Mouse (Mus musculus) neural tube, embryonic 14.5 days (tissue): ENCODE results near the gene Ccpg1. TPM values are rescaled to one million over a fixed set of nuclear protein-coding genes. Genes with fewer than 3 reads are reported as not detected.

Experiments used
- ATAC-seq: fragments of 200-750 bp; cut with Nextera tagmentation; 2 replicates; pipeline ENCODE4 v1.8.0; 2017; ENCODE audit warnings: low read depth, mild to moderate bottlenecking, moderate TSS enrichment, moderate library complexity
- H3K27ac ChIP-seq: fragments of 300-500 bp; sonication (generic); 2 replicates; pipeline ENCODE4 v1.5.1; 2014; ENCODE audit warnings: low read depth, mild to moderate bottlenecking, control low read depth, low read length, moderate library complexity, mixed read lengths
- H3K27me3 ChIP-seq: fragments of 300-500 bp; sonication (generic); 2 replicates; pipeline ENCODE4 v1.6.1; 2014; ENCODE audit warnings: low read length; ENCODE audit not compliant: control insufficient read depth, insufficient read depth
- H3K36me3 ChIP-seq: fragments of 300-500 bp; sonication (generic); 2 replicates; pipeline ENCODE4 v1.6.1; 2014; ENCODE audit warnings: low read length, mixed read lengths; ENCODE audit not compliant: control insufficient read depth, insufficient read depth
- H3K4me1 ChIP-seq: fragments of 300-500 bp; sonication (generic); 2 replicates; pipeline ENCODE4 v1.6.1; 2014; ENCODE audit warnings: low read length; ENCODE audit not compliant: control insufficient read depth, insufficient read depth
- H3K4me2 ChIP-seq: fragments of 300-500 bp; sonication (generic); 2 replicates; pipeline ENCODE4 v1.6.1; 2014; ENCODE audit warnings: mild to moderate bottlenecking, low read depth, low read length, control low read depth
- H3K4me3 ChIP-seq: fragments of 300-500 bp; sonication (generic); 2 replicates; pipeline ENCODE4 v1.5.1; 2014; ENCODE audit warnings: low read depth, low read length, control low read depth, mixed read lengths
- H3K9ac ChIP-seq: fragments of 300-500 bp; sonication (generic); replicated peaks from 2 replicates; pipeline ENCODE4 v1.6.1; 2014; ENCODE audit warnings: low read depth, mild to moderate bottlenecking, control low read depth, low read length, mixed read lengths
- H3K9me3 ChIP-seq: fragments of 300-500 bp; sonication (generic); 2 replicates; pipeline ENCODE4 v1.6.1; 2016; ENCODE audit warnings: low read length; ENCODE audit not compliant: control insufficient read depth
- WGBS: fragments of 180-500 bp; shearing (Covaris S2); extraction: QIAGEN DNeasy Blood & Tissue Kit; methylation state at CpG from one replicate; pipeline ENCODE4 v1.1.7; 2014; 5-methylcytosine and 5-hydroxymethylcytosine counted together
- polyA plus RNA-seq: library from polyadenylated mRNA; unstranded; fragments of >200 nt; fragmentation: Nextera tagmentation; extraction: Ambion mirVana; gene quantifications from 2 replicates; pipeline ENCODE4 v1.2.1, GENCODE M21; 2014

Ccpg1 gene
- polyA plus RNA-seq, 1 experiment from 2014 or later = 33.8 TPM

- H3K36me3 ChIP-seq = no peaks in the 10 kb centered on the region
- peaks cover 6% of the 10 kb centered on the region; the same call in 1 of the 2 replicates for H3K4me1 ChIP-seq
- H3K27me3 ChIP-seq = no peaks in the 10 kb centered on the region
- no peaks in the 10 kb centered on the region for H3K9me3 ChIP-seq
- peak within 1 kb of the TSS; percentile 7; the same call in 1 of the 2 replicates for H3K27ac ChIP-seq
- 2% methylated on average over 43 of the region's 43 CpGs for WGBS
- ATAC-seq = peak; percentile 97
- H3K4me3 ChIP-seq = peak within 1 kb of the TSS; percentile 53
- H3K4me2 ChIP-seq = peak within 1 kb of the TSS; percentile 66
- peak within 1 kb of the TSS; percentile 56 for H3K9ac ChIP-seq
Observed at GRCm38 (mm10) chr9:72958521-72959450, 26.4 kb upstream of the Ccpg1 start, which contains the start of the genes Dyx1c1 and Gm44503. Gene Dyx1c1, plus strand, starts transcription at chr9:72958785. Gene Gm44503, plus strand, starts transcription at chr9:72958852.

GRCm38 (mm10) chr9:72961346-72961745 lies 23.9 kb upstream of the Ccpg1 start:
- H3K9ac ChIP-seq = no peak overlapping the region
- 77% methylated on average over 8 of the region's 8 CpGs for WGBS
- ATAC-seq = no peak
- H3K4me1 ChIP-seq = peaks cover 6% of the 10 kb centered on the region; the same call in 1 of the 2 replicates
- H3K36me3 ChIP-seq = no peaks in the 10 kb centered on the region
- no peaks in the 10 kb centered on the region for H3K9me3 ChIP-seq
- no peaks in the 10 kb centered on the region for H3K27me3 ChIP-seq
- no peak overlapping the region for H3K4me2 ChIP-seq
- H3K4me3 ChIP-seq = no peak overlapping the region
- H3K27ac ChIP-seq = no peak overlapping the region

DNA sequence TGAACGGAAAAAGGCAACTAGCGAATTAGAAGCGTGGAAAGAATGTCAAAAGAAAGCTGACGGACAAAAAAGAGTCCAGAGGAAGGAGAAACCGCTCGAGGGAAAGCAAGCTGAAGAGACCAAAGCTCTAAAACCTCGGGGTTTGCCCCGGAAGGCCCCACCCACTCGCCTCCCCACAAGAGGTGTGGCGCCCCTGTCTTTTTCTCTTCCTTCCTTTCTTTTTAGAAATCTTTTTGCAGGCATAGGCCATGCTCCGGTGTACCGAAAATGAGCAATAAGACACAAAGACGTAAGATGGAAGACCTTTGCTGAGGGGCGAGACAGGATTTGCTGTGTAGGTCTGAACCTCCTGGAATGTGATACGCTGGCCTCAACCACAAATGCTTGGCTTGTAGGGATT lies 23.3 kb upstream of the Ccpg1 start:
- H3K4me3 ChIP-seq = no peak overlapping the region
- no peak for ATAC-seq
- no peak overlapping the region for H3K27ac ChIP-seq
- peaks cover 6% of the 10 kb centered on the region; the same call in 1 of the 2 replicates for H3K4me1 ChIP-seq
- H3K9me3 ChIP-seq = no peaks in the 10 kb centered on the region
- 80% methylated on average over 15 of the region's 15 CpGs for WGBS
- no peak overlapping the region for H3K9ac ChIP-seq
- no peak overlapping the region for H3K4me2 ChIP-seq
- H3K36me3 ChIP-seq = no peaks in the 10 kb centered on the region
- no peaks in the 10 kb centered on the region for H3K27me3 ChIP-seq

DNA sequence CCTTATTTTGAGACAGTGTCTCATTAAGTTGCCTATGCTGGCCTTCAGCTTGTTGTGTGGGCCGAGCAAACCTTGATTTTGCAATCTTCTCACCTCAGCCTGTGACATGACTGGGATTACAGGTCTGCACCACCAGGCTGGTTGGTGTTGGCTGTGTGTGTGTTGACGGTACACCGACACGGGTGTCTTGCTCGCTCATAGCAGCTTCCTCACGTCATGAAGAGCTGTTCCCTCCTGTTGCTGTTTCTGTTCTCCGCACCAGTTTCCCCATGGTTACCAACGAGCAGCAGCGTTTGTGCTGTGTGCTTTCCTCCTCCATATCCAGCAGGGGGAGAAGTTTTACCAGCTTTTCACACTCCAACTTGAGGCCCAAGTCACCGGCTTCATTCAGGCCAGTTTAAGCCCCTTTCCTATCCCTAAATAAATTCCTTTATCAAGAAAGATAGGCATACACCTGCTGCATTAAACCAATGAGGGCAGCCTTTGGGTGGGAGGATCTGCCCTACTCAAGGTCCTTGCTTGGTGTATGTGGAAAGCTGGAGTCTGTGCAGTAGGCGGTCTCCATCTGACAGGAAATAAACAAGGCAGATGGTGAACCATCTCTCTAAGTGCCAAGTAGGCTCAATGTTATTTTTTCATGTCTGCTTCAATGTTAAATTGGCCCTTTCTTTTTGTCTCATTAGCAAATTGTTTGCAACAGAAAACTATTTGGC lies 16.7 kb upstream of the Ccpg1 start:
- 39% methylated on average over 11 of the region's 11 CpGs for WGBS
- no peaks in the 10 kb centered on the region for H3K9me3 ChIP-seq
- no peak overlapping the region for H3K4me3 ChIP-seq
- H3K4me1 ChIP-seq = no peaks in the 10 kb centered on the region
- H3K27me3 ChIP-seq = no peaks in the 10 kb centered on the region
- no peak overlapping the region for H3K27ac ChIP-seq
- peak; percentile 70; the same call in 1 of the 2 replicates for ATAC-seq
- H3K9ac ChIP-seq = no peak overlapping the region
- H3K36me3 ChIP-seq = no peaks in the 10 kb centered on the region
- H3K4me2 ChIP-seq = no peak overlapping the region

GRCm38 (mm10) chr9:72969874-72970273 lies 15.4 kb upstream of the Ccpg1 start:
- ATAC-seq = 0 out of 2 replicates have a peak, but pooled peaks have one; percentile 21
- H3K27ac ChIP-seq = no peak overlapping the region
- no peak overlapping the region for H3K9ac ChIP-seq
- no peaks in the 10 kb centered on the region for H3K36me3 ChIP-seq
- no peak overlapping the region for H3K4me3 ChIP-seq
- no peaks in the 10 kb centered on the region for H3K9me3 ChIP-seq
- H3K4me2 ChIP-seq = no peak overlapping the region
- WGBS = 78% methylated on average over 7 of the region's 7 CpGs
- no peaks in the 10 kb centered on the region for H3K27me3 ChIP-seq
- no peaks in the 10 kb centered on the region for H3K4me1 ChIP-seq

- Histone ChIP-seq H3K27ac (no peak overlapping the region), H3K27me3 (no peaks in the 10 kb centered on the region), H3K9me3 (no peaks in the 10 kb centered on the region), H3K4me1 (no peaks in the 10 kb centered on the region), H3K4me2 (no peak overlapping the region), H3K36me3 (no peaks in the 10 kb centered on the region), H3K4me3 (no peak overlapping the region), H3K9ac (no peak overlapping the region)
- WGBS = 87% methylated on average over 5 of the region's 5 CpGs
- ATAC-seq = no peak
Observed at GRCm38 (mm10) chr9:72972435-72972834, 12.8 kb upstream of the Ccpg1 start.

DNA sequence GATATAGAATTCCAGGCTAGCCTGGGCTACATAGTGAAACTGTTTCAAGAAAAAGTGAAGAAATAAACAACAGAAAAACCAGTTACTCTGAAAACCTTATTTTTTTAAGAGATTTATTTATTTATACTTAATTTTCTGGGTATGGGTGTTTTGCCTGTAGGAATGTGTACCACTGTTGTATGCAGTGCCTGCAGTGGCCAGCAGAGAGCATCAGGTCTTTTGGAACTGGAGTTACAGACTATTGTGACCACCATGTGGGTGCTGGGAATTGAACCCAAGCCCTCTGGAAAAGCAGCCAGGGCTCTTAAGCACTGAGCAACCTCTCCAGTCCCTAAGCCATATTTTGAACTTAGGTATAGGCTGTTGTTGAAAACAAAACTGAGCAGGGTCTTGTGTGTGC lies 12.2 kb upstream of the Ccpg1 start:
- Histone ChIP-seq H3K9me3 (no peaks in the 10 kb centered on the region), H3K27ac (no peak overlapping the region), H3K9ac (no peak overlapping the region), H3K36me3 (no peaks in the 10 kb centered on the region), H3K4me2 (no peak overlapping the region), H3K4me1 (no peaks in the 10 kb centered on the region), H3K27me3 (no peaks in the 10 kb centered on the region), H3K4me3 (no peak overlapping the region)
- ATAC-seq = no peak

DNA sequence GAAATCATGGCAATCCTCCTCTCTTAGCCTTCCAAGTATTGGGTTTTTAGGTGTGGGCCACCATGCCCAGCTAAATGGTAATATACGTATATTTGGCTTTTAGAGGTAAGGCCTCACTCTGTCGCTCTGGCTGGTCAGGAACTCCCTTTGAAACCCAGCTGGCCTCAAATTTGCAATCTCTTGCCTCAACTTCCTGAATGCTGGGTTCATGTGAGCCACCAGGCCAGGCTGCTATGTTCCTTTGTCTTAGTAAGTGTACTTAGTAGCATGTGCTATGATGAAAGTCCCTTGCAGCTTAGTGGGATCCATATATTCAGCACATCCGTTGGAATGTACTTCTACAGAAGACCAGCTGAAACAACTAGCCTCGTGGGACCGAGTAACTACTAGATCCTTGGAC lies 10.5 kb upstream of the Ccpg1 start:
- Histone ChIP-seq H3K9ac (no peak overlapping the region), H3K4me2 (no peak overlapping the region), H3K4me3 (no peak overlapping the region), H3K4me1 (no peaks in the 10 kb centered on the region), H3K27ac (no peak overlapping the region), H3K9me3 (no peaks in the 10 kb centered on the region), H3K36me3 (no peaks in the 10 kb centered on the region), H3K27me3 (no peaks in the 10 kb centered on the region)
- no peak for ATAC-seq
- WGBS = 88% methylated on average over 5 of the region's 5 CpGs

GRCm38 (mm10) chr9:72975242-72975641 lies 10.0 kb upstream of the Ccpg1 start:
- H3K4me3 ChIP-seq = no peak overlapping the region
- WGBS = 96% methylated on average over 1 of the region's 1 CpGs
- no peaks in the 10 kb centered on the region for H3K4me1 ChIP-seq
- H3K36me3 ChIP-seq = no peaks in the 10 kb centered on the region
- no peak overlapping the region for H3K27ac ChIP-seq
- no peak for ATAC-seq
- H3K4me2 ChIP-seq = no peak overlapping the region
- H3K27me3 ChIP-seq = no peaks in the 10 kb centered on the region
- H3K9me3 ChIP-seq = no peaks in the 10 kb centered on the region
- H3K9ac ChIP-seq = no peak overlapping the region
